18 mouse cellular contexts compared by ENCODE assay signal in the genomic region with DNA sequence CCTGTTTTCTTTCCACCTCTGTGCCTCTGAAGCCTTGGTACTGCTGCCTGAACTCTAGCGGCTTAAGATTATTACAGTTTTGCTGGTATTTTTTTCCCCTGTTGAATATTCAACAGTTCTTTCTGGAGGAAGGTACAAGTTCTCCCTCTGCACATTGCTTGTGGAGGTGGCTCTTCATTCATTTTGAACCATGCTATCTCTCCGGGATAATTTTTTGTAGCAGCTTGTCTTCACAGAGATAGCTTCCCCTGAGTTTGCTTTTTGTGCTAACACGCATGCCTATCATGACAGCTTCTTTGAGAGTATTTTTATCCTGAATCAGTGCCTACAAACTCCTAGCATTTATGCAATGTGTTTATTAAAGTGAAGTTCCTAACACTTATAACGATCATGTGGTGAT.
DNase-seq lines count a peak whose midpoint lies in the region.
"Had no signal": no experiment of that assay in that cellular context is flagged by ENCODE, and none has a peak within 500 bp of the region (broad histone marks: within the 10 kb centered on the region; RNA-seq: fewer than 3 reads in every experiment).

No protein-coding gene starts in this region.

- DNase-seq in frontal cortex, adult 2 months (ENCODE audit: extremely low spot score in 1 of 2, low spot score in 1 of 2) = peak; percentile 20 to 38
- DNase-seq in frontal cortex, postnatal 25 days (ENCODE audit: low spot score in 2 of 2) = no peak
- DNase-seq in left cerebral cortex, adult 18-20 months (ENCODE audit: low spot score in 2 of 2) = peak; percentile 1 to 9
- no peak for DNase-seq in left cerebral cortex, postnatal 36 days (ENCODE audit: low spot score in 2 of 2)
- DNase-seq in right cerebral cortex, adult 18-20 months = peak; percentile 29
- DNase-seq in right cerebral cortex, postnatal 14 days = no peak
- peak; percentile 59 for DNase-seq in telencephalon, adult 2 months (ENCODE audit: low read depth, low spot score)
- no peak for DNase-seq in kidney, postnatal 36 days
- DNase-seq: adrenal gland, postnatal 10 days; adrenal gland, postnatal 36 days; B cell, adult 2 months; cerebellum, adult 11-12 months; cerebellum, adult 8-10 months; cerebellum, postnatal 10 days; cerebellum, postnatal 36 days; gastrocnemius, adult 2 months; gastrocnemius, postnatal 14 days; heart, adult 11 months had no signal

- intact Hi-C loops in left cerebral cortex, postnatal 36 days (cut with DNase I) = no loop called here

Comparison
In these comparisons a context has a peak if more than half of its experiments do, and no peak if none do; other contexts are left out.
1. DNase-seq: peak in frontal cortex, adult 2 months (2 of 2), left cerebral cortex, adult 18-20 months (2 of 2), right cerebral cortex, adult 18-20 months (single experiment) and telencephalon, adult 2 months (single experiment); none in frontal cortex, postnatal 25 days (0 of 2), left cerebral cortex, postnatal 36 days (0 of 2), right cerebral cortex, postnatal 14 days (single experiment) and kidney, postnatal 36 days (0 of 2).